Mouse (Mus musculus): ENCODE measurements at regions not wholly inside any gene's neighbourhood (a gene's known extent, or its start where the extent isn't known, plus 50 kb on each side); places are given as distances from the start of the nearest gene placed in this dataset.

DNA sequence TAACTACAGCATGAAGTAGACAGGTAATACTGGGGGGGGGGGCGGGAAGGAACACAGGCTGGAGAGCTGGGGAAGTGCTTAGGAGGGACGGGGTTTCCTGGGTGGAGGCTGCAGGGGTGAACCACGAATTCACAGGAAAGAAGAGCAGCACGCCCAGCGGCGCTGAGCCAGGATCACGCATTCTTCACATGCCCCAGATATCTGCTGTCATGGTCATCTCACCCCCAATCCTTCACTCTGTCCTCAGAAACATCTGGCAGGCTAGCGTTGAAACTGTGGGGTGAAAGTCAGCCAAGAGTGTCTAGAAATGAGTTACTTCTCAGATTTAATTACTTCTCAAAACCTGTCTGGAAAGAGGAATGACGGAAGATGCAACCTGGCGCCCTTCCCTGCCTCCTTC, 197.3 kb upstream of the Zpld1 start:
- no peaks in the 10 kb centered on the region for H3K36me3 ChIP-seq (ENCODE audit: control insufficient read depth, insufficient read depth, low read length)
- H3K4me2 ChIP-seq (replicated peaks; ENCODE audit: low read depth, low read length, severe bottlenecking), result no peak overlapping the region
- 72% methylated on average over 10 of the region's 10 CpGs for WGBS
- no peaks in the 10 kb centered on the region for H3K27me3 ChIP-seq (ENCODE audit: control insufficient read depth, insufficient read depth, low read length)
- TF ChIP-seq POLR2A (IDR thresholded peaks at IDR 0.05; ENCODE audit: borderline replicate concordance, extremely low read depth, insufficient read depth, insufficient read length), result no peak
- no peak overlapping the region for H3K9ac ChIP-seq (ENCODE audit: low read depth, low read length, severe bottlenecking)
- DNase-seq (ENCODE audit: low spot score), result no peak
- no peak for ATAC-seq (ENCODE audit: low FRiP score, low read depth)
- H3K9me3 ChIP-seq (ENCODE audit: control insufficient read depth, low read length), result no peaks in the 10 kb centered on the region
- no peaks in the 10 kb centered on the region for H3K4me1 ChIP-seq (ENCODE audit: control insufficient read depth, insufficient read depth, low read length)
- H3K27ac ChIP-seq (replicated peaks; ENCODE audit: low read depth, low read length), result no peak overlapping the region
- no peak overlapping the region for H3K4me3 ChIP-seq (replicated peaks; ENCODE audit: low read length)

DNA sequence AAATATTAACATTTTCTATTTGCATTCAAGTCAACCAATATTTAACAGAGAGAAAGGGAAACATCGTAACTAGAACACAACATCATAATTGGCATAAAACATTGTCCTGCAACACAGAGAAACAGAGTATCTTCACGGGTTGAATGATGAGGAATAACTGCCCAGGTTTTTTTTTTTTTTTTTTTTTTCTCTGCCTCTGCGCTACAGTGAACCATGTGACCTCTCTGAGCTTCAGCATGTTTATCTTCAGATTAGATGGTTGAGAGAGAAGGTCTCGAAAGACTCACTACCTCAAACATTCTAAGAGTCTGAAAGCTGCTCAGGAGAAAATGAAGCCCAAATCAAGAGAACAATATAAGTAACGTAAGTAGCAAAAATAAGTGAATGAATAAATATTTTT, 196.4 kb upstream of the Zpld1 start:
- no peak for TF ChIP-seq POLR2A (IDR thresholded peaks at IDR 0.05; ENCODE audit: borderline replicate concordance, extremely low read depth, insufficient read depth, insufficient read length)
- H3K27ac ChIP-seq (replicated peaks; ENCODE audit: low read depth, low read length), result no peak overlapping the region
- no peaks in the 10 kb centered on the region for H3K27me3 ChIP-seq (ENCODE audit: control insufficient read depth, insufficient read depth, low read length)
- no peak for ATAC-seq (ENCODE audit: low FRiP score, low read depth)
- WGBS, result 86% methylated on average over 5 of the region's 5 CpGs
- no peaks in the 10 kb centered on the region for H3K4me1 ChIP-seq (ENCODE audit: control insufficient read depth, insufficient read depth, low read length)
- H3K9me3 ChIP-seq (ENCODE audit: control insufficient read depth, low read length), result no peaks in the 10 kb centered on the region
- no peak for DNase-seq (ENCODE audit: low spot score)
- no peak overlapping the region for H3K4me2 ChIP-seq (replicated peaks; ENCODE audit: low read depth, low read length, severe bottlenecking)
- H3K9ac ChIP-seq (ENCODE audit: low read depth, low read length, severe bottlenecking), result no peak overlapping the region
- H3K36me3 ChIP-seq (ENCODE audit: control insufficient read depth, insufficient read depth, low read length), result no peaks in the 10 kb centered on the region
- no peak overlapping the region for H3K4me3 ChIP-seq (replicated peaks; ENCODE audit: low read length)

DNA sequence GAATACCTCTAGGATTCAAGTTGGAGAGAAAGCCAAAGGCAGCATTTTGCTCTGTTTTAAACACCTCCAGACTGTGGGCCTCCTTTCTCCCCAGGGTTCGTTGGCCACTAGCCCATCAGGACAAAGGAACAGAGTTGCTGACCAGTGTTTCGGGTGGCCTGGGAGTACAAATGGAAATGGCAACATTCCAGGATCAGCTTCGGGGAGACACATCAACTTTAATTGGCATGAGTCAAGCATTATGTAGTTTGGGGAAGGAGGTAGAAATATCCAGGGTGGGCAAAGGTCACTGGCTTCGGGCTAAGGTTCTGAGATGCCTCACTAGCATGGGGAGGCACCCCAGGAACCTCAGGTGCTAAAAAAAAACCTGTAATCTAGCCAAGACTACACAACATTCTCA, 194.3 kb upstream of the Zpld1 start:
- Histone ChIP-seq H3K9me3 (ENCODE audit: control insufficient read depth, low read length) (no peaks in the 10 kb centered on the region), H3K27ac (replicated peaks; ENCODE audit: low read depth, low read length) (no peak overlapping the region), H3K4me3 (replicated peaks; ENCODE audit: low read length) (no peak overlapping the region), H3K27me3 (ENCODE audit: control insufficient read depth, insufficient read depth, low read length) (no peaks in the 10 kb centered on the region), H3K9ac (ENCODE audit: low read depth, low read length, severe bottlenecking) (no peak overlapping the region), H3K4me1 (ENCODE audit: control insufficient read depth, insufficient read depth, low read length) (no peaks in the 10 kb centered on the region), H3K4me2 (replicated peaks; ENCODE audit: low read depth, low read length, severe bottlenecking) (no peak overlapping the region), H3K36me3 (ENCODE audit: control insufficient read depth, insufficient read depth, low read length) (no peaks in the 10 kb centered on the region)
- ATAC-seq (ENCODE audit: low FRiP score, low read depth), result no peak
- no peak for DNase-seq (ENCODE audit: low spot score)
- TF ChIP-seq POLR2A (IDR thresholded peaks at IDR 0.05; ENCODE audit: borderline replicate concordance, extremely low read depth, insufficient read depth, insufficient read length), result no peak
- WGBS, result 79% methylated on average over 4 of the region's 4 CpGs

DNA sequence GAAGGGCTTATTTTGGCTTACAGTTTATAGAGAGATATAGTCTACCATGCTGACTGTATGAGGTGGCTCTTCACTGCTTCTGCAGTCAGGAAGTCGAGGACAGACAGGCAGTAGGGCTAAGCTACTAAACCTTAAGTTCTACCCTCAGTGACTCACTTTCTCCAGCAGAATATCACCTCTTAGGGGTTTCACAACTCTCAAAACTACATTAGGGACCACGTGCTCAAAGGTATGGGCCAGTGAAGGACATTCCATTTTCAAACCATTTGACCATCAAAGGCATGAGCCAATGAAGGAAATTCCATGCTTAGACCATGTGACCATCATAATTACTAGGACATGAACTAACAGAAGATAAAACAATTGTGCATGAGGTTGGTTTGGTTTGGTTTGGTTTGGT, 186.6 kb upstream of the Zpld1 start:
- no peak for DNase-seq (ENCODE audit: low spot score)
- H3K9ac ChIP-seq (ENCODE audit: low read depth, low read length, severe bottlenecking), result no peak overlapping the region
- H3K9me3 ChIP-seq (ENCODE audit: control insufficient read depth, low read length), result no peaks in the 10 kb centered on the region
- H3K4me3 ChIP-seq (replicated peaks; ENCODE audit: low read length), result no peak overlapping the region
- 70% methylated on average over 2 of the region's 2 CpGs for WGBS
- no peak overlapping the region for H3K27ac ChIP-seq (replicated peaks; ENCODE audit: low read depth, low read length)
- no peaks in the 10 kb centered on the region for H3K36me3 ChIP-seq (ENCODE audit: control insufficient read depth, insufficient read depth, low read length)
- H3K4me2 ChIP-seq (replicated peaks; ENCODE audit: low read depth, low read length, severe bottlenecking), result no peak overlapping the region
- H3K27me3 ChIP-seq (ENCODE audit: control insufficient read depth, insufficient read depth, low read length), result no peaks in the 10 kb centered on the region
- no peaks in the 10 kb centered on the region for H3K4me1 ChIP-seq (ENCODE audit: control insufficient read depth, insufficient read depth, low read length)
- no peak for ATAC-seq (ENCODE audit: low FRiP score, low read depth)
- TF ChIP-seq POLR2A (IDR thresholded peaks at IDR 0.05; ENCODE audit: borderline replicate concordance, extremely low read depth, insufficient read depth, insufficient read length), result no peak

DNA sequence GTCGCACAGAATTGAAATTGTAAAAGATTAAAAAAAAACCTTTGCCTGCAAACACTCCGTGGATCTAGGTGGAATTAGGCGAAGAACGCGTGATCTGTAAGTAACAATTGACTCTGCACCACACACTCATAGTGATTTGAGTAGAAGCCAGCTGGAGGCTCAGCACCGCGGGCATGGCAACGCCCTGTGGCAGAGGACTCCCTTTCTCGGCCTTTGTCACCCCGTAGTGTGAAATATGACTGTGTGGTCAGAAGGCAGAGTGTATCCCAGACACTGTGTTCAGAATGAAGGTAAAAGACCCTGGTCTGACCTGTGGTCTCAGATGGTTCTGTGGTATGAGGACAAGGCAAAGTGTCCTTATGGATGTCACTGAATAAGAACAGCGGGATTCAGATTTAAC, 183.0 kb upstream of the Zpld1 start:
- H3K4me1 ChIP-seq (ENCODE audit: control insufficient read depth, insufficient read depth, low read length), result no peaks in the 10 kb centered on the region; the same call in 1 of the 2 replicates
- ATAC-seq (ENCODE audit: low FRiP score, low read depth) (no peak), DNase-seq (ENCODE audit: low spot score) (no peak)
- H3K9ac ChIP-seq (ENCODE audit: low read depth, low read length, severe bottlenecking), result no peak overlapping the region
- H3K27me3 ChIP-seq (ENCODE audit: control insufficient read depth, insufficient read depth, low read length), result no peaks in the 10 kb centered on the region
- no peak for TF ChIP-seq POLR2A (IDR thresholded peaks at IDR 0.05; ENCODE audit: borderline replicate concordance, extremely low read depth, insufficient read depth, insufficient read length)
- no peak overlapping the region for H3K4me2 ChIP-seq (replicated peaks; ENCODE audit: low read depth, low read length, severe bottlenecking)
- 79% methylated on average over 11 of the region's 11 CpGs for WGBS
- H3K36me3 ChIP-seq (ENCODE audit: control insufficient read depth, insufficient read depth, low read length), result no peaks in the 10 kb centered on the region
- H3K27ac ChIP-seq (replicated peaks; ENCODE audit: low read depth, low read length), result no peak overlapping the region
- no peak overlapping the region for H3K4me3 ChIP-seq (replicated peaks; ENCODE audit: low read length)
- no peaks in the 10 kb centered on the region for H3K9me3 ChIP-seq (ENCODE audit: control insufficient read depth, low read length)

DNA sequence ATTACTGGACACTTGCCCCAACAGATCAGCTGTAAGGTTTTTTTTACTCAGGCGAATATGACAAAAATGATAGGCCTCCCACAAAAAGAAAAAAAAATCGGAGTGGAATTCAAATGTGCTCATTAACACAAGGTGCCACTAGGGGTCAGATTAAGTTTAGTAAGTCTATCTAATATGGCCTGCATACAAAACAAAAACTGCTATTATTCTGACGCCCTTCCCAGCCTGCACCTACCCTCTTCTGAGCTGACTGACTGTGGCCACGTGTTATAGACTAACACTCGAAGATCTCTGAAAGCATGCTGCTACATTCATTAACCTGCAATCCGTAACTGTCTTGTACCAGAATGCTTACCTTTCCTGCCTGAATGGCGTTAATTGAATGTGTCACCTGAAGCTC, 182.5 kb upstream of the Zpld1 start:
- TF ChIP-seq POLR2A (IDR thresholded peaks at IDR 0.05; ENCODE audit: borderline replicate concordance, extremely low read depth, insufficient read depth, insufficient read length), result no peak
- no peak overlapping the region for H3K4me2 ChIP-seq (replicated peaks; ENCODE audit: low read depth, low read length, severe bottlenecking)
- no peaks in the 10 kb centered on the region for H3K9me3 ChIP-seq (ENCODE audit: control insufficient read depth, low read length)
- ATAC-seq (ENCODE audit: low FRiP score, low read depth) (no peak), DNase-seq (ENCODE audit: low spot score) (peak; percentile 71)
- H3K36me3 ChIP-seq (ENCODE audit: control insufficient read depth, insufficient read depth, low read length), result no peaks in the 10 kb centered on the region
- no peak overlapping the region for H3K9ac ChIP-seq (ENCODE audit: low read depth, low read length, severe bottlenecking)
- H3K27me3 ChIP-seq (ENCODE audit: control insufficient read depth, insufficient read depth, low read length), result no peaks in the 10 kb centered on the region
- H3K4me3 ChIP-seq (replicated peaks; ENCODE audit: low read length), result no peak overlapping the region
- 49% methylated on average over 7 of the region's 7 CpGs for WGBS
- H3K27ac ChIP-seq (replicated peaks; ENCODE audit: low read depth, low read length), result no peak overlapping the region
- H3K4me1 ChIP-seq (ENCODE audit: control insufficient read depth, insufficient read depth, low read length), result no peaks in the 10 kb centered on the region; the same call in 1 of the 2 replicates
